Mouse (Mus musculus) gastrocnemius, postnatal 25 days (tissue): ENCODE data around the gene Lmntd1. TPM values are rescaled to one million over a fixed set of nuclear protein-coding genes. Genes with fewer than 3 reads are reported as not detected.
"Not testable (repeated sequence)": the region's sequence is repeated elsewhere in the genome, so short reads cannot be mapped to it uniquely, and the experiment has no call there.

Experiments used
- DNase-seq: peaks from one replicate; pipeline ENCODE4 v3.0.0; 2022
- total RNA-seq, 2 experiments: library from RNA; stranded (reverse); gene quantifications; 1 replicate in 1 of 2; 2 replicates in 1 of 2; pipeline ENCODE4 v1.2.3; 2021

Gene Lmntd1
- total RNA-seq, 2 experiments from 2014 or later = 0.11 TPM; not detected in 1

GRCm38 (mm10) chr6:145341301-145342193, 272.6 kb downstream of the Lmntd1 start:
- peak; percentile 75 for DNase-seq

- DNase-seq = peak; percentile 97
Measured at GRCm38 (mm10) chr6:145340657-145341146, 273.4 kb downstream of the Lmntd1 start.

- DNase-seq = peak; percentile 53
Measured at GRCm38 (mm10) chr6:145339956-145340656, 274.0 kb downstream of the Lmntd1 start.

DNA sequence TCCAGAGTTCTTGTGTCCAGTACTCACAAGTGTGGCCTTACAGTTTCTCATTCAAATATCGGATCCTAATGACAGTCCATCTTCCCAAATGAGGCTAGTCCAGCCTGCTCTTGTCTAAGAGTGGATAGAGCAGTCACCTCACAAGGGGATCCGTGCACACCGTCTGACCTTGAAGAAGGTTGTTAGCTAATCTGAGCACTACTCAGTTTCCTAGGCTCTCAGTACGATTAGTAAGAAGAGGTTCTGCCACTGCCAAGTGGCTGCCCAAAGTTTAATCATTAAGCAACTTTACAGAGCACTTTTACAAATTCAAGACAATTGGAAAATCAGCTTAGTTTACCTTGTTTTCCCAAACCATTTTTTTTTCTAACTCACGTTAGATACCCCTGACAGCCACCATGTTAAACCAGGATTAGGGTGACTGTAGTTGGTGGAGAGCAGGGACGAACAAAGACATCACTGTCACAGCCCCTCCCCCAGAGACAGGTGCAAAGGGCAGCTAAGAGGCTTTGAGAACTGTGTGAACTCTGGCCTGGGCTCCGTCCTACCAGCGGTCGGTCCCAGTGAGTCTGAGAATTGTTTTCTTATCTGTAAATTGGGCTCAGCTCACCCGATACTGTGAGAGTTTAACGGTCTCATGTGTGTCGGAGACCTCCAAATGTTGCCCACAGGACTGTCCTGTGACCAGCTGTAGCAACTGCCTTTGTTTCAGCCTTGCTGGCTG, 275.4 kb downstream of the Lmntd1 start:
- DNase-seq = no peak

DNA sequence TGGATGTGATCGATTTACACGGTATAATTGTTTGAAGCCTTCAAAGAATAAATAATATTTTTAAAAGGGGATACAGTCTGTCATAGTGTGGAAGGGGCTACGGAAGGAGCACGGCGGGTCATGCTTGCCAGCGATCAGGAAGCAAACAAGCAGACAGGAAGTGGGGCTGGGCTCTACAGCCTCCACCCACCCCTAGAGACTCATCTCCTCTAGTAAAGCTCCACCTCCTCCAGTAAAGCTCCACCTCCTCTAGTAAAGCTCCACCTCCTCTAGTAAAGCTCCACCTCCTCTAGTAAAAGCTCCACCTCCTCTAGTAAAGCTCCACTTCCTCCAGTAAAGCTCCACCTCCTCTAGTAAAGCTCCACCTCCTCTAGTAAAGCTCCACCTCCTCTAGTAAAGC, 276.6 kb downstream of the Lmntd1 start:
- DNase-seq = not testable (repeated sequence)

- DNase-seq = peak; percentile 69
Measured at GRCm38 (mm10) chr6:145335876-145336768, 278.0 kb downstream of the Lmntd1 start.

DNA sequence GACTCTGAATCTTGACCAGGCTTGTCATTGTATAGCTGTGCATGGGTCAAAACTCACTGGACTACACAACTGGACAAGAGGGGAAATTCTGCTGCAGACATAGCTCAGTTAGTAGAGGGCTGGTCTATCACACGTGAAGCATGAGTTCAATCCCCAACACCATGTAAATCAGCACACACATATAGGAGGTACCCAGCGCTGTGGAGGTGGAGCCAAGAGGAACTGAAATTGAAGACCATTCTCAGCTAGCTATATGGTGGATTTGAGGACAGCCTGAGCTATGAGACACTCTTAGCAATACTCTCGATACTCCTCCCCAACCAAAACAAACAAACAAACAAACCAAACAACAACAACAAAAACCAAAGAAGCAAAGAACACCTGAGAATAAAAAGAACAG, 279.9 kb downstream of the Lmntd1 start:
- no peak for DNase-seq

DNA sequence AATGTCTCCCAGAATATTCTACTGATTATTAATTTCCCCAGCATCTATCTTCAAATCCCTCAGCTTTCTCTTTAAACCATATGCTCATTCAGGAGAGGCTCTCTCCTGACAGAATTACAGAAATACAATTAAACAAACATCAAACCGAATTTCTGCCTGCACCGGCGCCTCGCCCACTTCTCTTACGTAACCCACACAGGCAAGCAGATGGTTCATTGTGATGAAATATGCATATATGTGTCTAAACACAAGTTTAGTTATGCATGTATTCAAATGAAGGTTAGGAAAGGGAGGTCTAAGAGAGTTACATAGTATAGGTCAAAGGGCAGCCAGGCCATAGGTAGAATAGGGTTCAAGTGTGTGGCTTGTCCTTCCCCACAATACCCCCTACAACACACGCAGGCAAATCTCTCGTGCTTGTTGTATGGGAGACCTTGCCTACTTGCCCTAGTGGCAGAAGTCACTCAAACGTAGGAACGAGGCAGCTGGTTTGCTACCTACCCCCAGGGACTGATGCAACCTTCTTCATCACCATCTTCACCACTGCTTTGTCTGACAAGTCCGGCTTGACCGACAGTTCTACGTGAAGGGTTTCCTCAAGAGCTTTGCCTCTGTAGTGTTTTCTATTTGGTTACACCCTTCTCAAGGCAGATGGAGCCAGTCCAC, 287.8 kb downstream of the Lmntd1 start:
- no peak for DNase-seq

DNA sequence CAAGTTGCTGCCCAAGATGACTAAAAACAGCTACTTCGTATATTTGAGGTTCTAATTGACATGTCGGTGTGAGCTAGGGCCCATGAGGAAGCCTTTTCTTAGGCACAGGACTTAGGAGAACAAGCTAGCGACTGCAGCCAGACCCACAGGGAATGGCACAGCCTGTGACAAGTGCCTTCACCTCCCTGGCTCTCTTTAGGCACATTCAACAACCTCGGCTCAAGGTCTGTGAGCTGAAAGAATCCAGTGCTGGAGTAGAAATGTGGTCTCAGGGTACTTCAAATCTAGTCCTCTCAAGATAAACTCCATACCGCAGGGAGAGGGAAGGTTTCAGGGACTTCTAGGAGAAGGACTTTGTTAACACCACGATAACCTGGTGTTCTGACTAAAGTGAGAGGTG, 289.0 kb downstream of the Lmntd1 start:
- no peak for DNase-seq

DNA sequence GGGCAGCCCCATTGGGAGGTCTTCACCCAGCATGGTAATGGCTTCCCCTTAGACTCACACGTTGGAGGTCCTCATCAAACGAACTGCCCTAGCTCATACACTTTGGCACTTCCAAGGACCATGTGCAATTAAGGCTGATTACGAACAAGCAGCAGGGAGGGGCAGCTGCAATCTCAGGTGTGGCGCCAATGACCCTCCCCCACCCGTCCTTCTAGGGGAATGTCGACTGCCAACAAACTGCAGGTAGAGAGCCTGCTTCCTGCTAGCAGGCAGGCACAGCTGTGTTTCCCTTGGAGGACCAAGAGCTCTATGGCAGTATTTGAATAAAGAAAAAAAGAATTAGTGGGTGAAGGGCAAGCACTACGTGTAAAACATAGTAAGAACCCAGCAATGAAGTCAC, 289.6 kb downstream of the Lmntd1 start:
- no peak for DNase-seq

DNA sequence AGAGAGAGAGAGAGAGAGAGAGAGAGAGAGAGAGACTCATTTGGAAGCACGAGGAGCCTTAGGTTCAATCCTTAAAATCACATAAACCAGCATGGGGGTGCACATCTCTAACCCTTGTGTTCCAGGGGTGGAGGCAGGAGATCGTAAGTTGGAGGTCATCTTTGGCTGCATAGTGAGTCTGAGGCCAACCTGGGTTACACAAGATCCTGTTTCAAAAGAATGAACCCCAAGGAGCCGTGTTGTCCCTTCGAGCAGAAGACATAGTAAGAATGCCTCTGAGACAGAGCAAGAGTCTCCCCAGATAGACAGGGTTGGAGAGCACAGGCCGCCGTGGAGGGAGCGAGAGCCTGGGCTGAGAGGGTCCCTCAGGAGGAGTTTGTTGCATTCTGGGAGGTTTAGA, 291.9 kb downstream of the Lmntd1 start:
- DNase-seq = no peak

- DNase-seq = no peak
Measured at GRCm38 (mm10) chr6:145320156-145320555, 294.0 kb downstream of the Lmntd1 start.

Other genes with a start within 250 kb of the Lmntd1 start
- gene Tuba3b, start 1.4 kb upstream of the Lmntd1 start, total RNA-seq = not detected
- 10 to 100 TPM; 27.2 to 35.6 TPM for gene Rassf8, start 132.4 kb upstream of the Lmntd1 start, total RNA-seq